Mouse (Mus musculus) embryonic facial prominence, embryonic 14.5 days (tissue): ENCODE data around the gene Rgs8. TPM values are rescaled to one million over a fixed set of nuclear protein-coding genes. Genes with fewer than 3 reads are reported as not detected.

Source experiments
- ATAC-seq: fragments of 200-750 bp; cut with Nextera tagmentation; 2 replicates; pipeline ENCODE4 v1.8.0; 2017; ENCODE audit warnings: low read depth, moderate number of reproducible peaks, moderate TSS enrichment
- DNase-seq: peaks from one replicate; pipeline ENCODE4 v3.0.0-alpha.2; 2015; ENCODE audit warnings: low spot score
- H3K27ac ChIP-seq: fragments of 300-500 bp; sonication (generic); replicated peaks from 2 replicates; pipeline ENCODE4 v1.5.1; 2014; ENCODE audit warnings: low read depth, mild to moderate bottlenecking, low read length, moderate library complexity
- H3K27me3 ChIP-seq: fragments of 300-500 bp; sonication (generic); replicated peaks from 2 replicates; pipeline ENCODE4 v1.6.1; 2014; ENCODE audit warnings: low read length; ENCODE audit not compliant: control insufficient read depth, insufficient read depth
- H3K36me3 ChIP-seq: fragments of 300-500 bp; sonication (generic); 2 replicates; pipeline ENCODE4 v1.6.1; 2014; ENCODE audit warnings: low read length, mixed read lengths; ENCODE audit not compliant: control insufficient read depth, insufficient read depth
- H3K4me1 ChIP-seq: fragments of 300-500 bp; sonication (generic); 2 replicates; pipeline ENCODE4 v1.6.1; 2014; ENCODE audit warnings: antibody characterized with exemption, low read length; ENCODE audit not compliant: control insufficient read depth, insufficient read depth
- H3K4me2 ChIP-seq: fragments of 300-500 bp; sonication (generic); 2 replicates; pipeline ENCODE4 v1.6.1; 2014; ENCODE audit warnings: low read depth, mild to moderate bottlenecking, low read length, moderate library complexity, mixed read lengths
- H3K4me3 ChIP-seq: fragments of 300-500 bp; sonication (generic); 2 replicates; pipeline ENCODE4 v1.5.1; 2014; ENCODE audit warnings: low read depth, mild to moderate bottlenecking, low read length
- H3K9ac ChIP-seq: fragments of 300-500 bp; sonication (generic); 2 replicates; pipeline ENCODE4 v1.6.1; 2014; ENCODE audit warnings: low read depth, mild to moderate bottlenecking, low read length, moderate library complexity, mixed read lengths
- H3K9me3 ChIP-seq: fragments of 300-500 bp; sonication (generic); 2 replicates; pipeline ENCODE4 v1.6.1; 2016; ENCODE audit warnings: low read length; ENCODE audit not compliant: control insufficient read depth
- WGBS: fragments of 180-500 bp; shearing (Covaris S2); extraction: QIAGEN DNeasy Blood & Tissue Kit; methylation state at CpG from one replicate; pipeline ENCODE4 v1.1.7; 2014; 5-methylcytosine and 5-hydroxymethylcytosine counted together
- polyA plus RNA-seq: library from polyadenylated mRNA; unstranded; fragments of >200 nt; fragmentation: Nextera tagmentation; extraction: Ambion mirVana; gene quantifications from 2 replicates; pipeline ENCODE4 v1.2.1, GENCODE M21; 2014

Rgs8 gene
- polyA plus RNA-seq, 1 experiment from 2014 or later: 1.4 TPM

DNA sequence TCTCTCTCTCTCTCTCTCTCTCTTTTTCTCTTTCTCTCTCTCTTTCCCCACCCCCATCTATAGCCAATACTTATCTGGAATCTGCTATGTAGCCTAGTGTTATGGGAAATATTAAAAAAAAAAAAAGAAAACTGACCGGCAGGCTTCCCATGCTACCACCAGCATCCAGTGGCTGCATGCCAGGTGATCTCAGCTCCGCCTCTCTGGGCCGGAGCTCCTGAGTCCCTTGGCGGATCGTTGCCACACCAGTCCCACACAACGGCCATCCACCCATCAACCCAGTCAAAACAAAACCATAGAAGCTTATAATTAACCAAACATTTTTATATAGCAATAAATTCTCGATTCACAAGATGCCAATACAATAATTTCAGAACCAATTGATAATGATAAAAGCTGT, 68.1 kb downstream of the Rgs8 start:
- ATAC-seq (no peak), DNase-seq (no peak)
- no peak overlapping the region for H3K27ac ChIP-seq
- WGBS: 81% methylated on average over 7 of the region's 7 CpGs
- H3K36me3 ChIP-seq: no peaks in the 10 kb centered on the region
- no peaks in the 10 kb centered on the region for H3K9me3 ChIP-seq
- no peak overlapping the region for H3K9ac ChIP-seq
- H3K4me1 ChIP-seq: no peaks in the 10 kb centered on the region
- H3K4me3 ChIP-seq: no peak overlapping the region
- H3K4me2 ChIP-seq: no peak overlapping the region
- H3K27me3 ChIP-seq: no peaks in the 10 kb centered on the region

DNA sequence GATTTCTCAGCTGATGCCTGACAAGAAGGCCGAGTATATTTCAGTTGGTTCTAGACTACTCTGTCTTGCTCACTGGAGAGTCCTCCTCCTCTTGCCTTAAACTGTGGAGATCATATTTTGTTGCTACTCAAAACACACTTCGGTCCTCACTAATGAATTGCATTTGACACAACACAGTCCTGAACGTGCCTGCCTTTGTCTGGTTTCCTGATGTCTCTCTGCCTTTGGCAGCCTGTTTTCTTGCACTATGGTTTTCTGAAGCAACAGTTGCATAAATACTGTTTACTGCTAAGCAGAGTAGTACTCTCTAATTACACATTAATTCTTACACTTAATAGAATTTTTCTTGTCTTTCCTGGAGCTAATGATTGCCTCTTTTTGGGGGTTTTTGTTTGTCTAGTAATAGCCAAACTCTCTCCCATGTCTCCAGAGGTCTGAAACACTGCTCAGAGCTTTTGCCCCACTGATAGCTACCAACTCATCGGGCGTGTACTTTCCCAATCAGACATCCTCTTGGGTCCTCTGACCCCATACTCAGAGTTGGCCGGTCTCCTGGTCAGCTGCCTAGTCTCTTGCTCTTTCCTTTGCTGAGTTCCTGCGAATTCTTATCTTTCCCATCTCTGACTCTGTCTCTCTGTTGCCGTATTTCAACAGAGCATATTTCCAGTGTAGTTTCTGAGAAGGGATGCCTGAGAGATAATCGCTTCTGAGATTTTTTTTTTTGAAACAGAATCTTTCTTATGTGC, 68.9 kb downstream of the Rgs8 start:
- 79% methylated on average over 9 of the region's 9 CpGs for WGBS
- no peaks in the 10 kb centered on the region for H3K4me1 ChIP-seq

DNA sequence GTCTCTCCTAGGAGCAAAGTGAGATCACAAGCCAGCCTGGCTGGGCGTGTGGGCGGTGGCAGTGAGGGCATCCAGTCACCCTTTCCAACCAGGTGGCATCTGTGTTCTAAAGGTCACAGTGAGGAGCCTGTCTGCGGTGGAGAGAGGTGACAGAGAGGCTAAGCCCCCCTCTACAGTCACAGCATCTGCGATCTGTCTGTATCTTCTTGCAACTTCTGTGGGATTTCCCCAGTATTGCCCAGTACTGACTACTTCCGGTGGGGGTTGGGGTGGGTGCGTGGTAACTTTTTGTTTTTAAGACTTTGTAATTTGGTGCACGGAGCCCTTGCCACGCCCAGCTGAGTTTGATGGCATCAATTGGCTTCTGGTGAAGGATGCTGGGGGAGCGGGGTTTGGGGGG, 70.6 kb downstream of the Rgs8 start:
- ATAC-seq: no peak
- Histone ChIP-seq H3K4me1 (no peaks in the 10 kb centered on the region), H3K36me3 (no peaks in the 10 kb centered on the region), H3K27me3 (no peaks in the 10 kb centered on the region), H3K9ac (no peak overlapping the region), H3K4me2 (no peak overlapping the region), H3K27ac (no peak overlapping the region), H3K9me3 (no peaks in the 10 kb centered on the region), H3K4me3 (no peak overlapping the region)
- WGBS: 79% methylated on average over 9 of the region's 9 CpGs
- DNase-seq: no peak

More for the DNA sequence above, 68.9 kb downstream of the Rgs8 start:
- Histone ChIP-seq H3K27ac (no peak overlapping the region), H3K4me3 (no peak overlapping the region), H3K27me3 (no peaks in the 10 kb centered on the region), H3K36me3 (no peaks in the 10 kb centered on the region), H3K9me3 (no peaks in the 10 kb centered on the region), H3K4me2 (no peak overlapping the region), H3K9ac (no peak overlapping the region)
- DNase-seq (no peak), ATAC-seq (no peak)

DNA sequence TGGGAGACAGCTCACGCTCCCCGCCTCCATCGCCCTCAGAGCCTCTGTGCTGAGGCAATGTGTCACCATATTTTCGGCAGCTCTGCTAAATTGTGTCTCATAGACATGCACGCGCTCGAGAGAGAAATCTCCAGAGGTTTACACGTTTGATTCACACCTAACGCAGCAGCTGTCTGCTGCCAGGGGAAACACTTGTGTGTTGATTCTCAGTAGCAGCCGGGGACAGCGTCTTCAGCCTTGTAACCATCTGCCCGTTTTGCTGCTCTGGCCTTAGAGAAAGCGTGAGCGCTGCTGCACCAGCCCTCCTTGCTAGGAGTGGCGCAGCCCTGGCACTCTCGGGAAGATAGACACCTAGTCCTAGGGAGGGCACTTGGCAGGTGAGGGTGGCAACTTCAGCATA, 73.8 kb downstream of the Rgs8 start:
- no peaks in the 10 kb centered on the region for H3K27me3 ChIP-seq
- peak; percentile 45; the same call in 1 of the 2 replicates for ATAC-seq
- no peaks in the 10 kb centered on the region for H3K36me3 ChIP-seq
- H3K9ac ChIP-seq: no peak overlapping the region
- 81% methylated on average over 16 of the region's 16 CpGs for WGBS
- no peaks in the 10 kb centered on the region for H3K4me1 ChIP-seq
- no peak overlapping the region for H3K27ac ChIP-seq
- no peak for DNase-seq
- H3K4me2 ChIP-seq: no peak overlapping the region
- H3K4me3 ChIP-seq: no peak overlapping the region
- H3K9me3 ChIP-seq: no peaks in the 10 kb centered on the region

- ATAC-seq (no peak), DNase-seq (no peak)
- WGBS: 53% methylated on average over 2 of the region's 2 CpGs
- H3K27ac ChIP-seq: no peak overlapping the region
- no peak overlapping the region for H3K9ac ChIP-seq
- no peaks in the 10 kb centered on the region for H3K27me3 ChIP-seq
- no peaks in the 10 kb centered on the region for H3K9me3 ChIP-seq
- no peak overlapping the region for H3K4me2 ChIP-seq
- H3K4me3 ChIP-seq: no peak overlapping the region
- peaks cover 14% of the 10 kb centered on the region for H3K4me1 ChIP-seq
- no peaks in the 10 kb centered on the region for H3K36me3 ChIP-seq
These were observed 77.0 kb downstream of the Rgs8 start for GRCm38 (mm10) chr1:153729806-153730205.

GRCm38 (mm10) chr1:153730671-153731070, 77.8 kb downstream of the Rgs8 start:
- no peak overlapping the region for H3K9ac ChIP-seq
- no peaks in the 10 kb centered on the region for H3K36me3 ChIP-seq
- no peak; the same call in 1 of the 2 replicates for ATAC-seq
- no peaks in the 10 kb centered on the region for H3K27me3 ChIP-seq
- H3K27ac ChIP-seq: no peak overlapping the region
- 44% methylated on average over 3 of the region's 3 CpGs for WGBS
- DNase-seq: no peak
- no peaks in the 10 kb centered on the region for H3K9me3 ChIP-seq
- H3K4me1 ChIP-seq: peaks cover 14% of the 10 kb centered on the region
- H3K4me3 ChIP-seq: no peak overlapping the region
- no peak overlapping the region for H3K4me2 ChIP-seq

- Histone ChIP-seq H3K27ac (no peak overlapping the region), H3K4me1 (peaks cover 18% of the 10 kb centered on the region), H3K9ac (no peak overlapping the region)
These were observed 80.4 kb downstream of the Rgs8 start for GRCm38 (mm10) chr1:153733181-153733580.

DNA sequence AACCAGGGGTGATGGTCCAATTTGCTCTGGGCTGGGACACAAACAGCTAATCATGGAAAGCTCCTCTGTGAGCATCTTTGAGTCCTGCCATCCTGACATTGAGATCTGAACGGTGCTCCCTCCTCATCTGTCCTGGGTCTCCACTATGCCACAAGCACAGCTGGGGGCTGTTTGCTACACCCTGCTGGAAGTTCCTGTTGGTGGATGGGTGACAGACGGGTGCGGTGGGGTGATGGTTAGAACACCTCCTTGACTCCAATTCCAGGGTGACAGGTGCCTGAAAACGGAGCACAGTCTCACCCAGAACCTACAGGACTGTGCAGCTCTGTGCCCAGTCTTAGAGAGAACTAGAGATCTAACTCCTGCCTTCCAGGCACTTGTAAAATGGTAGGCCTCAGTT, 82.0 kb downstream of the Rgs8 start:
- DNase-seq (no peak), ATAC-seq (no peak)
- H3K9ac ChIP-seq: no peak overlapping the region
- no peaks in the 10 kb centered on the region for H3K9me3 ChIP-seq
- no peak overlapping the region for H3K4me3 ChIP-seq
- H3K4me1 ChIP-seq: peaks cover 21% of the 10 kb centered on the region
- H3K27me3 ChIP-seq: no peaks in the 10 kb centered on the region
- H3K4me2 ChIP-seq: no peak overlapping the region
- H3K27ac ChIP-seq: no peak overlapping the region
- no peaks in the 10 kb centered on the region for H3K36me3 ChIP-seq
- WGBS: 71% methylated on average over 4 of the region's 4 CpGs

More at GRCm38 (mm10) chr1:153733181-153733580, 80.4 kb downstream of the Rgs8 start:
- Histone ChIP-seq H3K36me3 (no peaks in the 10 kb centered on the region), H3K9me3 (no peaks in the 10 kb centered on the region), H3K4me2 (no peak overlapping the region), H3K4me3 (no peak overlapping the region), H3K27me3 (no peaks in the 10 kb centered on the region)
- WGBS: 48% methylated on average over 9 of the region's 9 CpGs
- DNase-seq (peak; percentile 82), ATAC-seq (peak; percentile 74)

DNA sequence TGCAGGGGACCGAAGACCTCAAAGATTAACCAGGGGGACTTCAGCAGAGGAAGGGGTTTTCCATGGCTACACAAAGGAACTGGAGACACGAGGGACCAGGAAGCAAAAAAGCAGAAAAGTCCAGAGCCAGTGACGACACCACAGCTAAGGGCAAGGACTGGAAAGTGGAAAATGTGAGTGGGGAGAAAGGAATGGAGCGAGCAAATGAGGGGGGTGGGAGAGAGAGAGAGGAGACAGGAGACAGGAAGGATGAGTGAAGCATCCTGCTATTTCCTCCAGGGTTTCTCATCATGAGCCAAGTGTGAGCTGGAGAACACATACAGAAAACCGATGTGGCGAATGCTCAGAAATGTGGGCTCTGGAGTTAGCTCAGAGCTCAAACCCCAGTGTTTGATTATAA, 83.3 kb downstream of the Rgs8 start:
- H3K27me3 ChIP-seq: peaks cover 5% of the 10 kb centered on the region; the same call in 1 of the 2 replicates

More for the DNA sequence above, 83.3 kb downstream of the Rgs8 start:
- Histone ChIP-seq H3K4me3 (no peak overlapping the region), H3K27ac (no peak overlapping the region), H3K4me2 (no peak overlapping the region), H3K9me3 (no peaks in the 10 kb centered on the region), H3K36me3 (no peaks in the 10 kb centered on the region), H3K9ac (no peak overlapping the region), H3K4me1 (peaks cover 23% of the 10 kb centered on the region)
- WGBS: 44% methylated on average over 6 of the region's 6 CpGs
- ATAC-seq: no peak
- DNase-seq: no peak
